Mouse (Mus musculus) MEL (cell line): ENCODE data around the gene Plekhf1. TPM values are rescaled to one million over a fixed set of nuclear protein-coding genes. Genes with fewer than 3 reads are reported as not detected.

ENCODE experiments used
- DNase-seq: peaks from one replicate; pipeline ENCODE4 v3.0.0; 2011; ENCODE audit warnings: low read depth, low spot score
- H3K27ac ChIP-seq: 2 replicates; pipeline ENCODE4 v1.5.1; 2012; ENCODE audit warnings: low read depth, mild to moderate bottlenecking, control low read depth, low read length, moderate library complexity; ENCODE audit not compliant: control insufficient read depth
- H3K27me3 ChIP-seq, 2 experiments: fragments of 150-350 bp in 1 of 2; sonication (generic) in 1 of 2; 2 replicates each; pipeline ENCODE4 v1.6.1; 2012; ENCODE audit warnings: low read length in 2 of 2, mild to moderate bottlenecking in 2 of 2, improper control_type of control experiment in 1 of 2, moderate library complexity in 1 of 2; ENCODE audit not compliant: insufficient read depth in 2 of 2, control insufficient read depth in 1 of 2
- H3K36me3 ChIP-seq, 2 experiments: 2 replicates each; pipeline ENCODE4 v1.6.1; 2012 to 2014; ENCODE audit warnings: low read length in 2 of 2, improper control_type of control experiment in 1 of 2, inconsistent platforms in 1 of 2, mild to moderate bottlenecking in 1 of 2; ENCODE audit not compliant: insufficient read depth in 2 of 2, control insufficient read depth in 1 of 2
- H3K4me1 ChIP-seq, 2 experiments: fragments of 150-350 bp in 1 of 2; sonication (generic) in 1 of 2; 2 replicates each; pipeline ENCODE4 v1.6.1; 2012; ENCODE audit warnings: low read length in 2 of 2, improper control_type of control experiment in 1 of 2, mild to moderate bottlenecking in 1 of 2; ENCODE audit not compliant: insufficient read depth in 2 of 2, control insufficient read depth in 1 of 2
- H3K4me3 ChIP-seq, 2 experiments: fragments of 150-350 bp in 1 of 2; sonication (generic) in 1 of 2; 2 replicates each; pipeline ENCODE4 v1.5.1; 2012; ENCODE audit warnings: low read depth in 2 of 2, low read length in 2 of 2, mild to moderate bottlenecking in 2 of 2, moderate library complexity in 2 of 2, control low read depth in 1 of 2, improper control_type of control experiment in 1 of 2; ENCODE audit not compliant: control insufficient read depth in 1 of 2, insufficient read depth in 1 of 2
- H3K79me2 ChIP-seq: 2 replicates; pipeline ENCODE4 v1.6.1; 2012; ENCODE audit warnings: mild to moderate bottlenecking, low read length, moderate library complexity; ENCODE audit not compliant: control insufficient read depth, poor library complexity, insufficient read depth
- H3K9ac ChIP-seq: 2 replicates; pipeline ENCODE4 v1.6.1; 2012; ENCODE audit warnings: low read depth, mild to moderate bottlenecking, control low read depth, low read length, moderate library complexity; ENCODE audit not compliant: control insufficient read depth, poor library complexity, severe bottlenecking
- H3K9me3 ChIP-seq: fragments of 150-350 bp; sonication (generic); replicated peaks from 2 replicates; pipeline ENCODE4 v1.6.1; 2012; ENCODE audit warnings: mild to moderate bottlenecking, low read length, improper control_type of control experiment, moderate library complexity; ENCODE audit not compliant: insufficient read depth
- CHD1 ChIP-seq: IDR thresholded peaks from 2 replicates; pipeline ENCODE4 v1.6.1; 2012; ENCODE audit warnings: low read depth, mild to moderate bottlenecking, inconsistent platforms, low read length, improper control_type of control experiment
- ELF1 ChIP-seq: IDR thresholded peaks from 2 replicates; pipeline ENCODE4 v1.6.1; 2014; ENCODE audit warnings: low read depth, mild to moderate bottlenecking, inconsistent platforms, low read length, improper control_type of control experiment, moderate library complexity
- EP300 ChIP-seq, 2 experiments: IDR thresholded peaks; 2 replicates each; pipeline ENCODE4 v1.6.1; 2011; ENCODE audit warnings: improper control_type of control experiment in 2 of 2, low read length in 2 of 2, low read depth in 1 of 2, mild to moderate bottlenecking in 1 of 2
- HCFC1 ChIP-seq: IDR thresholded peaks from 2 replicates; pipeline ENCODE4 v1.6.1; 2012; ENCODE audit warnings: low read depth, mild to moderate bottlenecking, inconsistent platforms, low read length, improper control_type of control experiment, moderate library complexity
- JUND ChIP-seq: IDR thresholded peaks from 2 replicates; pipeline ENCODE4 v1.6.1; 2011; ENCODE audit warnings: low read depth, mild to moderate bottlenecking, improper control_type of control experiment, low read length
- KAT2A ChIP-seq: conservative IDR thresholded peaks from 2 replicates; pipeline ENCODE4 v1.6.1; 2012; ENCODE audit warnings: low read depth, low read length, improper control_type of control experiment, inconsistent platforms
- MAZ ChIP-seq: IDR thresholded peaks from 2 replicates; pipeline ENCODE4 v1.6.1; 2012; ENCODE audit warnings: low read depth, mild to moderate bottlenecking, inconsistent platforms, low read length, improper control_type of control experiment
- MXI1 ChIP-seq: IDR thresholded peaks from 2 replicates; pipeline ENCODE4 v1.6.1; 2011; ENCODE audit warnings: mild to moderate bottlenecking, low read depth, low read length, improper control_type of control experiment
- MYB ChIP-seq: IDR thresholded peaks from 2 replicates; pipeline ENCODE4 v1.6.1; 2011; ENCODE audit warnings: mild to moderate bottlenecking, low read depth, low read length, improper control_type of control experiment
- NELFE ChIP-seq: IDR thresholded peaks from 2 replicates; pipeline ENCODE4 v1.6.1; 2011; ENCODE audit warnings: low read depth, low read length, improper control_type of control experiment
- NRF1 ChIP-seq: IDR thresholded peaks from 2 replicates; pipeline ENCODE4 v1.6.1; 2014; ENCODE audit warnings: low read depth, mild to moderate bottlenecking, inconsistent platforms, low read length, improper control_type of control experiment, moderate library complexity; ENCODE audit not compliant: poor library complexity, insufficient read depth, severe bottlenecking
- POLR2A ChIP-seq, 2 experiments: IDR thresholded peaks; 2 replicates each; pipeline ENCODE4 v1.6.1; 2011 to 2012; ENCODE audit warnings: low read length in 2 of 2, mild to moderate bottlenecking in 2 of 2, control low read depth in 1 of 2, improper control_type of control experiment in 1 of 2, low read depth in 1 of 2, moderate library complexity in 1 of 2; ENCODE audit not compliant: control insufficient read depth in 1 of 2, insufficient read depth in 1 of 2, poor library complexity in 1 of 2
- POLR2AphosphoS5 ChIP-seq: IDR thresholded peaks from 2 replicates; pipeline ENCODE4 v1.6.1; 2012; ENCODE audit warnings: low read depth, borderline replicate concordance, mild to moderate bottlenecking, inconsistent platforms, low read length, moderate library complexity, mixed read lengths
- RAD21 ChIP-seq: IDR thresholded peaks from 2 replicates; pipeline ENCODE4 v1.6.1; 2011; ENCODE audit warnings: mild to moderate bottlenecking, low read depth, low read length, improper control_type of control experiment
- SIN3A ChIP-seq: IDR thresholded peaks from 2 replicates; pipeline ENCODE4 v1.6.1; 2012; ENCODE audit warnings: low read length, improper control_type of control experiment, inconsistent platforms
- TCF12 ChIP-seq: IDR thresholded peaks from 2 replicates; pipeline ENCODE4 v1.6.1; 2014; ENCODE audit warnings: low read depth, mild to moderate bottlenecking, inconsistent platforms, low read length, improper control_type of control experiment, moderate library complexity
- USF1 ChIP-seq: IDR thresholded peaks from 2 replicates; pipeline ENCODE4 v1.6.1; 2014; ENCODE audit warnings: low read depth, mild to moderate bottlenecking, inconsistent platforms, low read length, improper control_type of control experiment, moderate library complexity
- USF2 ChIP-seq, 2 experiments: IDR thresholded peaks; 2 replicates each; pipeline ENCODE4 v1.6.1; 2011 to 2012; ENCODE audit warnings: improper control_type of control experiment in 2 of 2, low read length in 2 of 2, borderline replicate concordance in 1 of 2, inconsistent platforms in 1 of 2, low read depth in 1 of 2, mild to moderate bottlenecking in 1 of 2; ENCODE audit not compliant: insufficient read depth in 1 of 2
- ZC3H11A ChIP-seq: IDR thresholded peaks from 2 replicates; pipeline ENCODE4 v1.6.1; 2012; ENCODE audit warnings: low read depth, mild to moderate bottlenecking, inconsistent platforms, low read length, improper control_type of control experiment
- ZMIZ1 ChIP-seq: IDR thresholded peaks from 2 replicates; pipeline ENCODE4 v1.6.1; 2012; ENCODE audit warnings: low read depth, mild to moderate bottlenecking, inconsistent platforms, low read length, improper control_type of control experiment, moderate library complexity
- ZNF384 ChIP-seq: IDR thresholded peaks from 2 replicates; pipeline ENCODE4 v1.6.1; 2012; ENCODE audit warnings: low read depth, mild to moderate bottlenecking, inconsistent platforms, low read length, improper control_type of control experiment
- polyA plus RNA-seq, 2 experiments: library from polyadenylated mRNA; stranded (reverse) in 1 of 2; unstranded in 1 of 2; fragments of >175 nt in 1 of 2; fragments of >200 nt in 1 of 2; gene quantifications; 2 replicates each; pipeline versions ENCODE4 v1.2.1 to v1.2.4; 2012; ENCODE audit warnings: low replicate concordance in 2 of 2, low read depth in 1 of 2; ENCODE audit not compliant: insufficient read length in 2 of 2, insufficient read depth in 1 of 2, missing spikeins in 1 of 2
- total RNA-seq: library from RNA; depleted of rRNA; stranded (reverse); fragments of 300-350 nt; gene quantifications from 2 replicates; pipeline ENCODE4 v1.2.3, GENCODE M21; 2012; rRNA removed

Plekhf1 gene
- total RNA-seq (0.85 and 0.89 TPM in 2 replicates), polyA plus RNA-seq (1 to 10 TPM in 1 of 2 experiments, not detected in 1; 1.7 TPM)

- Histone ChIP-seq H3K79me2 (no peaks in the 10 kb centered on the region; the same call in 1 of the 2 replicates), H3K27ac (no peak within 1 kb of the TSS; the same call in 1 of the 2 replicates), H3K9ac (peak within 1 kb of the TSS; percentile 75), H3K4me1 (peaks cover 0 to 9% of the 10 kb centered on the region in 2 experiments; a peak in 1 of 4 replicates), H3K27me3 (peaks cover 0 to 6% of the 10 kb centered on the region in 2 experiments; a peak in 3 of 4 replicates), H3K36me3 (no peaks in the 10 kb centered on the region; a peak in 1 of 4 replicates), H3K9me3 (no peaks in the 10 kb centered on the region), H3K4me3 (peak within 1 kb of the TSS; percentile 76 to 86)
- peak; percentile 48 for TF ChIP-seq ZMIZ1
- peak; percentile 54 for TF ChIP-seq NELFE
- peak in 1 of 2 experiments; percentile 63; a peak in 1 of 4 replicates for TF ChIP-seq POLR2A (IDR thresholded peaks at IDR 0.05; ENCODE audit: control insufficient read depth in 1 of 2, insufficient read depth in 1 of 2, low read depth in 1 of 2, low read length in 2 of 2, poor library complexity in 1 of 2)
- TF ChIP-seq ELF1, result no peak
- peak; percentile 45; the same call in 1 of the 2 replicates for TF ChIP-seq MAZ
- 0 out of 2 replicates have a peak, but pooled peaks have one; percentile 37 for TF ChIP-seq CHD1
- TF ChIP-seq USF1, result no peak
- TF ChIP-seq NRF1, result peak; percentile 56; the same call in 1 of the 2 replicates
- peak; percentile 47 for TF ChIP-seq SIN3A
- TF ChIP-seq HCFC1, result peak; percentile 34; the same call in 1 of the 2 replicates
- TF ChIP-seq MYB, result no peak
- TF ChIP-seq USF2 (IDR thresholded peaks at IDR 0.05; ENCODE audit: borderline replicate concordance in 1 of 2, insufficient read depth in 1 of 2, low read depth in 1 of 2, low read length in 2 of 2), result no peak
- TF ChIP-seq EP300 (IDR thresholded peaks at IDR 0.05; ENCODE audit: low read depth in 1 of 2, low read length in 2 of 2), result peak in 1 of 2 experiments; percentile 13; a peak in 1 of 4 replicates
- DNase-seq, result peak; percentile 94
Observed at GRCm38 (mm10) chr7:38227900-38228298, at the start of gene Plekhf1. Plekhf1 (minus strand) TSS chr7:38228016.

GRCm38 (mm10) chr7:38272551-38272950 is 44.7 kb upstream of the Plekhf1 start:
- TF ChIP-seq RAD21, result no peak
- TF ChIP-seq ZNF384, result no peak
- TF ChIP-seq JUND, result no peak
- TF ChIP-seq TCF12, result no peak
- no peak for TF ChIP-seq SIN3A
- no peak for TF ChIP-seq KAT2A
- no peak for TF ChIP-seq POLR2AphosphoS5
- TF ChIP-seq MXI1, result no peak
- TF ChIP-seq HCFC1, result no peak
- TF ChIP-seq ZC3H11A, result no peak
- Histone ChIP-seq H3K4me3 (no peak overlapping the region), H3K27ac (no peak overlapping the region), H3K9ac (no peak overlapping the region), H3K9me3 (no peaks in the 10 kb centered on the region), H3K4me1 (0 out of 4 replicates have a peak, but pooled peaks cover 0 to 2% of the 10 kb centered on the region in 2 experiments), H3K36me3 (peaks cover 0 to 4% of the 10 kb centered on the region in 2 experiments; a peak in 1 of 4 replicates), H3K27me3 (no peaks in the 10 kb centered on the region), H3K79me2 (peaks cover 13% of the 10 kb centered on the region)
- no peak for DNase-seq
